Mouse (Mus musculus): Measurements from ENCODE around the gene Uap1l1.
A peak's percentile ranks its signal among the peaks of the same experiment; 100 is the strongest.

DNA sequence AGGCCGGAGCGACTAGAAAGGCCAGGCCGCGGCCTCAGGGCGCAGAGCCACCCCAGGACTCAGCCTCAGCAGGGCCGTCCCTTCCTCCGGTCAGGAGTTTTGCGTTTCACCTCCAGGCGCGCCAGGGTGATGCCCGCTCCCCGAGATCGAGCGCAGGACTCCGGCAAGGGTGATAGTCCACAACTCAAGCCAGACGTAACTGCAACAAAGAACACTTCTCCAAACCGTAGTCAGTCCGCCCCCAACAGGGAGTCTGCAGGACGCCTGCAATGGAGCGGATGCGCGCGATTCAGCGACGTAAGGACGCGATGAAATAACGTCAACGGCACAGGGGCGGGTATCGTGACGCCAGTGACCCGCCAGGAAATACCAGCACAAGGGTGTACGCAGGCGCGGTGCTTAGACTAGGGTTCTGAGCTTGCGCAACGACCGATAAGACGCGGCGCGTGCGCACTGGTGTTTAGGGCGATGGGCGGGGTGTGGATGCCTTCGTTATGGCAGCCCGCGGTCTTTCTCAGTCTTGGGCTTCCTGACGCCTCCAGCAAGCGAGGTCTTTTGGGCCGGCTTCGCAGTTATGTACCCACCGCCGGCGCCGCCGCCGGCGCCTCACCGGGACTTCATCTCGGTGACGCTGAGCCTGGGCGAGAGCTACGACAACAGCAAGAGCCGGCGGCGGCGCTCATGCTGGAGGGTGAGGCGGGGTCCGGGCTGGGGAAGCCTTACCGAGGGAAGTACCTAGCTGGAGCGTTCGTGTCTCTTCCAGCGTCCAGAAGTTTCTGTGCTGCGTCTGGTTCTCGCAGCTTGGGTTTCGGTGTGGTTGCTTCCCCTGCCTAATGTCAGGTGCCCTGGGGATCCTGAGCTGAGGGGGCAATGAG lies 33.0 kb downstream of the Uap1l1 start, which contains the start of gene Man1b1:
- TF ChIP-seq CTCF (IDR thresholded peaks at IDR 0.05; ENCODE audit: insufficient read depth, low read depth, low read length) (peak; percentile 30; the same call in 1 of the 2 replicates), POLR2A (IDR thresholded peaks at IDR 0.05; ENCODE audit: insufficient read depth, low read depth, low read length) (peak; percentile 85)

Data from olfactory bulb, adult 2 months (tissue).